Mouse (Mus musculus) cerebellum, adult 9-11 months (tissue): ENCODE data around the gene Ess2.

Experiments
- DNase-seq: peaks from one replicate; pipeline ENCODE4 v3.0.0; 2022

The Ess2 gene

GRCm38 (mm10) chr16:17920586-17920985 is 9.4 kb upstream of the Ess2 start:
- no peak for DNase-seq

GRCm38 (mm10) chr16:17914307-17915249 is 3.4 kb upstream of the Ess2 start, which contains the start of gene Gsc2:
Gene Gsc2 (minus strand): TSS chr16:17915059.
- no peak for DNase-seq

GRCm38 (mm10) chr16:17898462-17898861 is 12.7 kb downstream of the Ess2 start, which contains the start of the genes Dgcr2 and Tssk2:
Gene Dgcr2 (minus strand): TSS chr16:17898562.
Gene Tssk2 (plus strand): TSS chr16:17898637.
- no peak for DNase-seq

GRCm38 (mm10) chr16:17896091-17896490 is 15.1 kb downstream of the Ess2 start:
- no peak for DNase-seq

GRCm38 (mm10) chr16:17893923-17894322 is 17.2 kb downstream of the Ess2 start, which contains the start of gene Tssk1:
Gene Tssk1 (plus strand): TSS chr16:17894223.
- no peak for DNase-seq

- DNase-seq = peak; percentile 92
Observed at GRCm38 (mm10) chr16:17892606-17893005, 18.5 kb downstream of the Ess2 start.

GRCm38 (mm10) chr16:17891567-17891959 is 19.6 kb downstream of the Ess2 start, which contains the start of gene Gm20518:
Gene Gm20518 (minus strand): TSS chr16:17891671.
- DNase-seq = peak; percentile 99

- DNase-seq = peak; percentile 95
Observed at GRCm38 (mm10) chr16:17890917-17891566, 20.1 kb downstream of the Ess2 start.

- peak; percentile 54 for DNase-seq
Observed at GRCm38 (mm10) chr16:17890342-17890727, 20.8 kb downstream of the Ess2 start.

GRCm38 (mm10) chr16:17889689-17890341 is 21.3 kb downstream of the Ess2 start:
- DNase-seq = peak; percentile 60

- DNase-seq = no peak
Observed at GRCm38 (mm10) chr16:17884116-17884515, 27.0 kb downstream of the Ess2 start.

- DNase-seq = no peak
Observed at GRCm38 (mm10) chr16:17882196-17882595, 29.0 kb downstream of the Ess2 start.

GRCm38 (mm10) chr16:17879571-17879970 is 31.6 kb downstream of the Ess2 start:
- DNase-seq = no peak

- no peak for DNase-seq
Observed at GRCm38 (mm10) chr16:17876096-17876495, 35.1 kb downstream of the Ess2 start.

- no peak for DNase-seq
Observed at GRCm38 (mm10) chr16:17875174-17875573, 36.0 kb downstream of the Ess2 start.

- no peak for DNase-seq
Observed at GRCm38 (mm10) chr16:17872995-17873394, 38.2 kb downstream of the Ess2 start.

- DNase-seq = no peak
Observed at GRCm38 (mm10) chr16:17871248-17871647, 39.9 kb downstream of the Ess2 start.

- no peak for DNase-seq
Observed at GRCm38 (mm10) chr16:17865770-17866169, 45.4 kb downstream of the Ess2 start.

GRCm38 (mm10) chr16:17865293-17865692 is 45.9 kb downstream of the Ess2 start:
- no peak for DNase-seq

- peak; percentile 43 for DNase-seq
Observed at GRCm38 (mm10) chr16:17858592-17858991, 52.6 kb downstream of the Ess2 start.

GRCm38 (mm10) chr16:17857157-17857556 is 54.0 kb downstream of the Ess2 start:
- no peak for DNase-seq

- DNase-seq = peak; percentile 33
Observed at GRCm38 (mm10) chr16:17853263-17853662, 57.9 kb downstream of the Ess2 start.

GRCm38 (mm10) chr16:17851860-17852259 is 59.3 kb downstream of the Ess2 start:
- peak; percentile 96 for DNase-seq
